Mouse (Mus musculus): Measurements from ENCODE around the gene Swsap1.

Gene Swsap1

DNA sequence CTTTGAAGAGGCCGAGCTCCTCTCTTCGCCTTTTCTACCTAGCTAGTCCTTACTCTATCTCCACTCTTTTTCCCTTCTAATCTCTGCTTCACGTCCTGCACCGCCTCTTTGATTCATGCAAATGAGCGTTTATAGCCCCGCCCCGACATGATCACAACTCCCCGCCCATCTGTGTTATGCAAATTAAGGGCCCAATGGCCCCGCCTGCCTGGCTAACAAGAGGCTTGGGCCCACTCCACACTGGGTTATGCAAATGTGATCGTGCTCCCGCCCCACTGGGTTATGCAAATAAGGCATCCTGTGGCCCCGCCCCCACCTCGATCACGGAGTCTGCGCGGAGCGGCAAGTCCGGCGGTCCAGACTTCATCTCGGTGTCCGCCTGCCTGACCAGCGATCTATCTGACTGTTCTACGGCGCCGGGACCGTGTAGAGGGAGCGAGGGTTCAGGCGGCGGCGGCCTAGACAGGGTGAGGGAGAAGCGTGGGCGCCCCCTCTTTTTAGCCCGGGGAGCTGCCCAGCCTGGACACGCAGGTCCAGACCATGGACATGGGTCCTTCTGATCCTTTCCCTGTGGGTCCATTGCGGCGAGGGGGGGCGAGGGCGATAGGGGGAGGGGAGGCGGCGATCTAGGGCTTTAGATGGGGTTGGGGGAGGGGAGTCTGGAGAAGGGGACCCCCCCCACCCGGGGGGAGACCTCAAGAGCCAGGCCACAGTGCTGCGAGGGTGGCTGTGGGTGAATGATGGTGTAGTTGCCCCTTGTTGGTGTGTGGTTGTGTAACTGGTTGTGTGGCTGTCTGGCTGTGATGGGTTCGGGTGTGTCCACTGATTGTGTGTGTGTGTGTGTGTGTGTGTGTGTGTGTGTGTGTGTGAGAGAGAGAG is 18.6 kb upstream of the Swsap1 start, which contains the start of gene Plppr2:
Gene Plppr2 (plus strand): TSS at position 342 of the 879 bp plus-strand sequence.
- peak; percentile 98 for DNase-seq

DNA sequence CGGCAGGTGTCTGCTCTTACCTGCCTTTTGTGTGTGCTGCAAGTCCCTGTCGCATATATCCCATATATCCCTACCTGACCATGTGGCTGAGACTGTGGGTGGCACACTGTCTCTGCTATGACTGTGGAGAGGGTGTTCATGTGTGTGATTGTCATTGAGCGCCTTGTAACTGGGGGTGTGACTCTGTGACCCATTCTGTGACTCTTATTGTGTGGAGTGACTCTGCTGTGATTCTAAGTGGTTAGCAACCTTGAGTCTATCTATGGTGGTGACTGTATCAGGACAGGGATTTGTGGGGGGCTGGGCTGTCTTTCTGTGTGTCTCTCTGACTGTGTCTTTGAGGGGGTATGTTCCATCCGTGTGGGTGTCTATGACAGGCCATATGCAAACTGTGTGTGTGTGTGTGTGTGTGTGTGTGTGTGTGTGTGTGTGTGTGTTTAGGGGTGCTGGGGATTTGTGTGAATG is 17.8 kb upstream of the Swsap1 start:
- no peak for DNase-seq

DNA sequence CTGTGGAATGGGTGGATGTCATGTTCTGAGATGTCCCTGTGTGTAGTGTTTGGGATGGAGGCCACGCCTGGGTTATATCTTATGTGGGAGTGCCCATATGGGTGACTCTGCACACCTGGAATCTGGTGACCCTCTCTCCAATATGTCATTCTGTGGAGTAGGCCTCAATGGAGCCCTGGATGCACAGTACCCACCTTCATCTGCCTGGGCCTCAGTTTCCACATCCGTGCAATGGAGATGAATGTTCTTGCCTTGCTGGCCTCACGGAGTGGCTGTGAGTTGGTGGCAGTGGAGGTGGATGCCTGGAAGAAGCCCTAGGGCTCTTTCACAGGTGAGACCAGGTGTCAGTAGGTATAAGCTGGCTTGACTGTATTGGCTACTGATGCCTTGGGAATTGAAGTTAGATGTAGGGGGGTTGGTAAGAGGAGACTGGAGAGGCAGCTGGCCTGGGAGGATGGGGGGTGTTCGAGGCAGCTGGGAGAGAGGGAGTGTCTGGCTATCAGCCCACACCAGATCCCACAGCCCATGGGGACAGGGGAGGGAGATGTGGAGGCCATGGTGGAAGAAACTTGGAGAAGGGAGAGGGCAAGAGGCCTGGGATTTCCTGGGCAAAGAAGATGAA is 17.2 kb upstream of the Swsap1 start:
- no peak for DNase-seq

DNA sequence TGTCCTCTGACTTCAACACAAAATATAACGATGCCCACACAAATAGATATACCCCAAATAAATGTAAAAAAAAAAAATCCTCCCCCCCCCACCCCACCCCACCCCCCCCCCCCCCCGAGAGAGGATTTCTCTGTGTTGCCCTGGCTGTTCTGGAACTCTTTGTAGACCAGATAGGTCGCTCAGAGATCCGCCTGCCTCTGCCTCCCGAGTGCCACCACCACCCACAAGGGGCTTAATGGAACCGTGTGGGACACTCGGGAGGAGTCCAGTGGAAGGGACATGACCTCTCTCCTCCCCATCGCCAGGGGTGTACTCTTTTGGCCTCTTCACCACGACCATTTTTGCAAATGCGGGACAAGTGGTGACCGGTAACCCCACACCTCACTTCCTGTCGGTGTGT is 12.5 kb upstream of the Swsap1 start:
- DNase-seq, result no peak

DNA sequence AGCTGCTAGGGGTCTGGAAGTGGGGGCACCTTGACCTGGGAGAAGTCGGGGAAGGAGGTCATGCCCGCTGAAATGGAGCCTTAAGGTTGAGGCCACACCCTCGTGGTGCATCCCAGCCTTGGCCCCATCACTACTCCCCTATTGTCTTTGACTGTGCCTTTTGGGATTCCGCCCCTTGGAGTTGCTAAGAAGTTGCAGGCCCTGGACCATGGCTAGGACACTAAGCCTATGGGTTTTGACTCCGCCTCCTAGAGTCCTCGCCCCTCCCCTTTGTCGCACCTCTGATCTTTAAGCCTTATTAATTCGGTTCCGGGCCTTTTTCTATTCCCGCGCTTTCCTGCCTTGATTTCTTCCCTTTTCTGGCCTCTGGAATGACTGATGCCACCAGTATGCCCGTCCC is 11.9 kb upstream of the Swsap1 start:
- DNase-seq, result no peak

DNA sequence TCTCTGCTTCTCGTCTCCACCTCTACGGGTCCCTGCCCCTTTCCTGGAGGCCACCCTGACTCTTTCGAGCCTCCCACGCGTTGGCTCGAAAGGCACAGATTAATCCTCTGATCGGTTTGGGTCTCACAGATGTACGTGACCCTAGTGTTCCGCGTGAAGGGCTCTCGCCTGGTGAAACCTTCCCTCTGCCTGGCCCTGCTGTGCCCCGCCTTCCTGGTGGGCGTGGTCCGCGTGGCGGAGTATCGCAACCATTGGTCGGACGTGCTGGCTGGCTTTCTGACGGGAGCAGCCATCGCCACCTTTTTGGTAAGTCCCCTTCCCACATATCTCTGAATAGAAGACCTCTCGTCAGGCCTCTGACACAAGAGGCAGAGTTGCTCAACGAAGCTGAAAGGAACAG is 11.3 kb upstream of the Swsap1 start:
- DNase-seq, result peak in 1 of 2 experiments; percentile 16

DNA sequence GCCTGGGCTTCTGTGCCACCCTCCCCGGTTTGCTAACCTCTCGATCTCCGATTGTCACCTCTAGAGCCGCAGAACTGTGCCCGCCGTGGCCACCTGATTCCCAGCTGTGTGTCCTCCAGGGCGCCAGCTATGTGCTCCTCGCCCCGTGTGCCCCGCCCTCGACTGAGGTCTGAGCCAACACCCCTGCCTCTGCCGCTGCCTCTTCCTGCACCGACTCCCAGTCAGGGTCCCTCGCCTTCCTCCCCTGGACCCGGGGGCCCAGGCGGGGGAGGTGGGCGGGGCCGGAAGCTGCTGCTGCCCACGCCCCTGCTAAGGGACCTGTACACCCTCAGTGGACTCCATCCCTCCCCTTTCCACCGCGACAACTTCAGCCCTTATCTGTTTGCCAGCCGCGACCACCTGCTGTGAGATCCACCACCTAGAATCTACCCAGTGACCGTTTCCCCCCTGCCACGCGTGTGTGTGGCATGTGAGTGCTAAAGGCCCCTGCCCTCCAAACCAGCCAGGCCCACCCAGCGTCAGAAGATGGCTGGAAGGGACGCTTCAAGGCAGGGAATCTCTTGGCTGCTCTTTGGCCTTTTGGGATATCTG is 7.9 kb upstream of the Swsap1 start:
- no peak for DNase-seq

DNA sequence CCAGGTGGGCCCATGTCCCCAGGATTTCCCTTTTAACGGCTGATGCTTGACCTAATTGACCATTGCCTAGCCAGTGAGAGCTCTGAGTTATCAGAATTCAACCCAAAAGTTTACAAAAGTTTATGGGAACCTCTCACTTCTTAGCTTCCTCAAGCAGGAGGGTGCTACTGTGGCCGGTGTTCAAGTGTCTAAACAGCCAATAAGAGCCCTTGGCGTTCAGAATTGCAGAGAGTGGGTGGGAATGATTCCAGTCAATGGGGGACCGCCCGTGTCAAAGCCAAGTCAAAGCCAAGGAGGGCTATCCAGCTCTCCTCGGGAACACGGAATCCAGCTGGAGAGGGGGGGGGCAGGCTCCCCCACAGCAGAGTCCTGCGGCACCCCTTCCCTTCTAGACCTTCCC is 7.4 kb upstream of the Swsap1 start:
- no peak for DNase-seq

DNA sequence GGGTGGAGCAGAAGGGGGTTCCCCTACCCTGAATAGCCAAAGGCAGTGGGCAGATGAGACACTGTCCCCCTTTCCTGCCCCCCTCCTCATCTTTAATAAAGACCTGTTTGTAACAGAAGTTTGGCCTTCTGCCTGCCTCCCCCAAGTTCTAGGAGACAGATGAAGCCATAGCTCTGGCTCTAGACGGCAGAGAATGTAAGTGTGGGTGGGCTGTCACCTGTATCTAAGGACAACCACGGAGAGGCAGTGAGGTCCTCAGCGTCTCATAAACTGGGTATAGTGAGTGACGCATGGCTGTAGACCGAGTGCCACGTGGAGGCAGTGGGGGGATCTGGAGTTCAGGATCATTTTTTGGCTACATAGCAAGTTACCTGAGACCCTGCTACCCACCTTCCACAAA is 6.8 kb upstream of the Swsap1 start:
- DNase-seq, result no peak

DNA sequence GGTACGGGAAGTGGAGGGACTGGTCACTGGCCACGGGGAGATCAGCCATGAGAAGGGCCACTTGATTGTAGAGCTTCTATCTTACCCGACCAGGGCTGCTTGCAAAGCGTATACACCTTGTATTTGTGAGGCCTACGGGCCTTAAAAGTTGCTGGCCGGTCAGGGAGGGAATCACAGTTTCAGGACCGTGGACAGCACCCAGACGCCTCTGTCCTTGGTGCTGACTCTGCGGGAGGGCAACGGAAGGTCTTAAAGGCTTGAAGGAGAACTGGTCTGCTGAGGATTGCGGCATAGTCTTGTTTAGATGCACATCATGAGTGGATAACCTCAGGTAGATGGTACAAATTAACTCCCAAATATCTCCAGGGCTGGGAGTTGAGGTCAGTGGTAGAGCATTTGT is 5.2 kb upstream of the Swsap1 start:
- DNase-seq, result peak; percentile 66 to 78

DNA sequence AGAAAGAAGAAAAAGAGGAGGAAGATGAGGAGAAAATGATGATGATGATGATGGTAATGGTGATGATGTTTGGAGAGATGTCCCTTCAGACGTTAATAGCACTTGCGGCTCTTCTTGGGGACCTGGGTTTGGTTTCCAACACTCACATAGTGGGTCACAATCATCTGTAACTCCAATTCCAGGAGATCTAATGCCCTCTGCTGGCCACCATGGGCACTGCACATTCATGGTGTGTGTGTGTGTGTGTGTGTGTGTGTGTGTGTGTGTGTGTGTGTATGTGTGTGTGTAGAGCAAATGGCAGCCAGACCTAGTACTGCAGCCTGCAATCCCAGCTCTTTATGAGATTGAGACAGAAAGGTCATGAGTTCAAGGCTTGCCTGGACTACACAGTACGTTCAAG is 3.6 kb upstream of the Swsap1 start:
- no peak for DNase-seq

DNA sequence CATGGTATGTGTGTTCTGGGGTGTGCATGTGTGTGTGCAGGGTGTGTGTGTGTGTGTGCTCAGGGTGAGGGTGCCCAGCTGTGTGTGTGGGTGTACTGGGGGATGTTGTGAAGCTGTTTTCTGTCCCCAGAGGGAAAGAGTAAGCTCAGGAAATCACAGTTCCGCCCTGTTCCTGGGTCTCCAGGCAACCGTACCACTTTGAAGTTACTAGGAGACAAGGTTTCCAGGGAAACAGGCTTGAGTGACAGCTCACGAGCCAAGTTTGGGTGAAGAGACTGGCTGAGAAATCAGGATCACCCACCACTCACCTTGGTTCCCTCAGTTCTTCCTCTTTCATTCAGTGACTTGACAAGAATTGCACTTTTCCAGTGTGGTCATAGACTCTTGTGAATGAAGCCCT is 2.0 kb upstream of the Swsap1 start:
- DNase-seq, result no peak

DNA sequence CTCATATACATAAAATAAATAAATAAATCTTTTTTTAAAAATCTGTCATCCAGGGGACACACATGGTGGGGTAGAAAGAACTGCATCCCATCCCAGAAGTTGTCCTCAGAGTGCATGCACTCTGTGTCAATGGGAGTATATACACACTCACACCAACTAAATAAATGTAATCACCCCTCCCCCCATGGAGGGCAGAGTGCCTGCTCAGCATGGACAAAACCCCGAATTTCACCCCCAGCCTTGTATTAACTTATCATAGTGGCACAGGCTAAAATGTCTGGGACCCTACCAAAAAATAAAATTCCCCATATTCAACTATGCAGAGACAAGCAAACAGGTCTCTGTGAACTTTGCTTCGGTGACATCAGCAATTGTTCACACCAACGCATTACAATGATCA is 920 bp upstream of the Swsap1 start:
- DNase-seq, result no peak

DNA sequence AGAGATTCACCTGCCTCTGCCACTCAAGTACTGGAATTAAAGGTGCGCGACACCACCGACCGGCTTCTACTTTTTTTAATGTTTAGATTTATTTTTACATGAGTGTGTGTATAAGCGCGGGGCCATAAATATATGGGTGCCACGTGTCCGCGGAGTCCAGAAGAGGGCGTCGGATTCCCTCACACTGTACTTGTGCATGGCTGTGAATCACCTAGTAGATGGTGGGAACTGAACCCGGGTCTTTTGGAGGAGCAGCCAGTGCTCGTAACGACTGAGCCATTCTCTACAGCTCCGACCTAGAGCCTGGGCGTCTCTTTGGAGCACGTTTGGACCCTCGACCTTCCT is 358 bp upstream of the Swsap1 start:
- no peak for DNase-seq

DNA sequence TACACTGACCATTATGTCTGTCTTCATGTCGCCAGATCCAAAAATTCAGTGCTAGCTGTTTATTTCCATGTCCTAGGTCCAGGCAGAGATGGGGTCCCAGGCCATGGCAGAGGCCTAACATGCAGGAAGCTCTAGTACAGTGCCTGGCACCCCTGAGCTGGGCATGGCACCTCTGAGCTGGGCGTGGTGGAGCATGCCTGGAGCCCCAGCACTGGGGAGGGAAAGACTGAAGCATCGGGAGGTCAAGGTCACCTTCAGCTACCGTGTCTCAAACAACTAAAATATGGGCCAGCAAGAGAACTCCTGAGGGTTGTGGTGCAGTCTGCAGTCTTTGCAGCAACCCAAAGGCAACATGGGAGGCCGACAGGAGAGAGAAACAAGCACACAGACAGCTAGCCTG is 2.8 kb downstream of the Swsap1 start:
- DNase-seq, result peak in 1 of 2 experiments; percentile 4

DNA sequence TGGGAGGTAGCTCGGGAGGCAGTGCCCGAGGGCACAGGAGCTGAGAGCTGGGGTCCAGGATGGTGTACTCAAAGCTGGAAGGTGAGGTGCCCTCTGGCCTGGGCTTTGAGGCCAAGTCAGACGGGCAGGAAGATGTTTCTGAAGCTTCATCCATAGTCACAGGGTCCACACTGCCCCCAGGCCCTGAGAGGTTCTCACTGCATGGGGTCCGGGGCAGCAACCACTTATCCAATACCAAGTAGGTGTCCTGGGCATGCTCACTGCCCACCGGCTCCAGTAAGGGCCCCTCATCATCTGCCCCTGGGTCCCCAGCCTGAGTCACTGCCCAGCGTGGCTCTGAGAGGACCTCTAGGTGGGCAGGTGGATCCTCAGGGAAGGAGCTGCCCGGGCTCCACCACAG is 3.7 kb downstream of the Swsap1 start:
- DNase-seq, result no peak

DNA sequence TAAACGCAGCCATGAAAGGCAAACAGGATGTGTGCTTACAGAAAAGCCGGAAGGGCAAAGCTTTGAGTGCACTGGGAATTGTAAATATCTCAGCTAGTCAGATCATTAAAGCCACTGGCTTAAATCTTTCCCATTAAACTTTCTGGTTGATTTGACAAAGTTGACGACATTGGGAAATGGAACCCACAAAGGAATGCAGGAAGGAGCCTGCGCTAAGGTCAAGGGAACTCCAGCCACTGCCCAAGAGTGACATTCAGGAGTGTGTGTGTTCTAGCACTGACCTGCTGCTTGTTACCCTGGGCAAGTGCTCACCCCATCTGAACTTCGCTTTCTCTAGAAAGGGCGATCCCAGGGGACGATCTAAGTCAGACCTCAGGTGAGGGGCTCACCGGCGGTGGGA is 4.6 kb downstream of the Swsap1 start:
- DNase-seq, result peak; percentile 24 to 62

DNA sequence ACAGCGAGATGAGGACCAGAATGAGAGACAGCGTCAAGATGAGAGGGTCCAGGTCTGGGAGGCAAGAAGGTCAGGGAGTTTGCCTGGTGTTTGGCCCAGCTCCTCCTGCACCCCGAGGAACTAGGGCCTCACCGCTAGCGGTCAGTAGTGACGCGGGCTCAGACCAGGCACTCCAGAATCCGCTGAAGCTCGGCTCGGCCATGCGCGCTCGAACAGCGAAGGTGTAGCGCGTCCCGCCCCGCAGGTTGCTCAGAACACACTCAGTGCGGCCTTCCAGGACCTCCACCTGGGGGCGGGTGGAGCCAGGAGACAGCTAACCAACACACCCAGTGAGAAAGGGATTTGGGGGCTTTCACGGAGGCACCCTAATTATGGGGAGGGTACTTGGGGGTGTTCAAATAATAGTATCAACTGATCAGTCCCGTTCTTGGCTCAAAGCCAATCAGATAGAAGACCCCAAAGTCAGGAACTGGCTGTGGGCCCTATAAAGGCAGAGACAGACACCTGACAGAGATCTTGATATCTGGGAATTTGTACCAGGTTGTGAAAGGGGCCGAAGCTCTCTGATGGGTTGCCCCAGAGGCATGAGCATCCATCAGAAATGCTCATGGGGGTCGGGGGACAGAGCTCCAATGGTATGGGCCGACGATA is 5.1 kb downstream of the Swsap1 start:
- peak; percentile 57 to 74 for DNase-seq

DNA sequence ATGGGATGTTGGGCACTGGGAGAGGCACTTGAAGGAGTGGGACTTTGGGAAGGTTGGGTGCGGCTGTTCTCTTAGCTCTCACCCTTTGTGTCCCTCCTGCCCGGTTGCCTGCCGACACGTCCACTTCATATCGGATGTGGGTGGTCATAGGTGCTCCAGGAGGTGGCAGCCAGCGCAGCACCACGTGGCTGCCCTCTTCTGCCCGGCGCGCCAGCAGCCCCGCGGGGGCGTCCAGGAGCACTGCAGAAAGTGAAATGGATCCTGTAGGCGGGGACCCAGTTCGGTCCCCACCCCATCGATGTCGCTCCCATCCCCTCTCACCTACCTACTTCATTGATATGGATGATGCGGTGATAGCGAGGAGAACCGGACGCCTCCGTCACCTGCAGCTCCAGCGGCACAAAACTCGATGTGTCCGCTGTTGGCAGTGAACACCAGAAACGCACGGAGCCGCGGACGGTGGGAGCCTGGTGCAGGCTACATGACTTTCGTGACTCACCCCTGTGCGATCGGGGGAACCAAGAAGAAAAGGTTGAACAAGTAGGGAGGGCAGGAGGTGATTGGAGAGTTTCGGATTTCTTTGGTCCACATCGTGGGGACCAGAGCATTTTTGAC is 5.9 kb downstream of the Swsap1 start:
- no peak for DNase-seq

DNA sequence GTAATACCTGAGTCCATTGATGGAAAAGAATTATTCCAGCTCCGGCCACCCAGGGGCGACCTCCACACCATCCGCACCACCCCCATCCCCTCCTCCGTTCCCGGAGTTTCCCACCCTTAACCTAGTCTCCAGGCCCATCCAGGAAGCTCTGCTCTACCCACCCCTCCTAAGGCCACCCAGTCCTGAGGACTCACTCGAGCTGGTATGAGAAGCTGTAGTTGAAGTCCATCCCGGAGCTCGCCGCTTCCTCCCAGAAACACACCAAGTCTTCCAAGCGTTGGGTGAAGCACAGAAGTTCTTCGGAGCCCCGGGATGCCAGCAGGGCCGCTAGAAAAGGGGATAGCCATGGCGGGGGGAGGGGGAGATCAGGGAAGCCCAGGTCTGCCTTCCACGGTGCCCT is 6.5 kb downstream of the Swsap1 start:
- peak in 1 of 2 experiments; percentile 3 for DNase-seq

DNA sequence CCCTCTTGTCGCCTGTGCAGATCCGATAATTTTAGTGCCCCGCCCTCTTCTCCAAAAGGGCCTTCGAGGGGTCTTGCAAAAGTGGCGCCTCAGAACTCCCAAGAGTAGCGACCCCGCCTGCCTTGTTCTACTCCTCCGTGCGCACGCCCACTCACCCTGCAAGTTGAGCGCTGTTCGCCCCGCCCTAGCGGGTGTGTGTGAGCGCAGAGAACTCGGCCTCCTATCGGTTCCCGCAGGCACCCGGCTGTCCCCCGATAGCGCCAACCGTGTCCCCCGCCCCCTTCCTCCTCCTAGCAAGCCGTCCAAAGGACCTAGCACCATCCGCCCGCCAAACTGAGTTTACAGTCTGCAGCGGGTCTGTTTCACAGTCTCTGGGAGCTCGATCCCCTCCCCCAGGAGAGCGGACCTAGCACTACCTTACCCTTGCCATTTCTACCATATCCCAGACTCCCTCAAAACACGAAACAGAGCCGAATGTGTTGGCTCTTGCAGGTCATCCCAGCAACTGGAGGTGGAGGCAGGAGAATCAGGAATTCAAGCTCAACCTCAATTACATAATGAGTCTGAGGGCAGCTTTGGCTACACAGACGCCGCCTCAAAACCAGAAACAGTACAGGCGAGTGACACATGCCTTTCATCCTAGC is 7.0 kb downstream of the Swsap1 start:
- peak; percentile 66 to 86 for DNase-seq

DNA sequence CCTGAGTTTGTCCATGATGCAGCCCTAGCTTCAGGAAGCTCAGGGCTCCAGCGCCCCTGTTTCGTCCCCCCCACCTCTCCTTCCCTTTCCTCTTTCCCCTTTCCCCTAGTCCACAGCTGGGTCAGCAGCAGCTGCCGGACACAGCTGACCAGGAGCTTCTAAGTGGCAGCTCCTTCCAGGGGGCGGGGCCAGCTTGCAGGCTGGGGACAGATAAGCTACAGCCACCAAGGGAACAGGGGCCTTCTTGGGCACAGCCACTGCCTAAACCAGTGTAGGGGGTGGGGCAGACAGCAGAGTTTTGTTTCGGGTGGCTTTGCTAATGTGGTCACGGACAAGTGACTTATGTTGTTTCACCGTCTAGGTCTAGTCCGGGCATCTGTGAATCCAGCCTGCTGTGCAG is 7.9 kb downstream of the Swsap1 start, which contains the start of gene Epor:
Gene Epor (minus strand): TSS at position 90 of the 400 bp plus-strand sequence.
- DNase-seq, result peak; percentile 66 to 82

Measured in kidney, postnatal 25 days (tissue).